Mouse (Mus musculus) stomach, embryonic 14.5 days (tissue): ENCODE data around the gene Cdkal1. TPM values are rescaled to one million over a fixed set of nuclear protein-coding genes. Genes with fewer than 3 reads are reported as not detected.

ENCODE experiments used
- ATAC-seq: fragments of 200-750 bp; cut with Nextera tagmentation; 2 replicates; pipeline ENCODE4 v1.8.0; 2017; ENCODE audit warnings: low read depth, moderate TSS enrichment; ENCODE audit not compliant: insufficient number of reproducible peaks, insufficient read depth, low FRiP score
- H3K27ac ChIP-seq: fragments of 300-500 bp; sonication (generic); 2 replicates; pipeline ENCODE4 v1.5.1; 2014; ENCODE audit warnings: mild to moderate bottlenecking, low read length, moderate library complexity, mixed read lengths
- H3K27me3 ChIP-seq: fragments of 300-500 bp; sonication (generic); 2 replicates; pipeline ENCODE4 v1.6.1; 2014; ENCODE audit warnings: low read length, control low read depth, mixed read lengths; ENCODE audit not compliant: control insufficient read depth, insufficient read depth
- H3K36me3 ChIP-seq: fragments of 300-500 bp; sonication (generic); 2 replicates; pipeline ENCODE4 v1.6.1; 2014; ENCODE audit warnings: mild to moderate bottlenecking, control low read depth, low read length, moderate library complexity, mixed read lengths; ENCODE audit not compliant: control insufficient read depth, insufficient read depth
- H3K4me1 ChIP-seq: fragments of 300-500 bp; sonication (generic); 2 replicates; pipeline ENCODE4 v1.6.1; 2014; ENCODE audit warnings: low read length, control low read depth, mixed read lengths; ENCODE audit not compliant: control insufficient read depth, insufficient read depth
- H3K4me2 ChIP-seq: fragments of 300-500 bp; sonication (generic); replicated peaks from 2 replicates; pipeline ENCODE4 v1.6.1; 2014; ENCODE audit warnings: low read depth, low read length, control low read depth
- H3K4me3 ChIP-seq: fragments of 300-500 bp; sonication (generic); 2 replicates; pipeline ENCODE4 v1.5.1; 2014; ENCODE audit warnings: low read depth, low read length, control low read depth
- H3K9ac ChIP-seq: fragments of 300-500 bp; sonication (generic); replicated peaks from 2 replicates; pipeline ENCODE4 v1.6.1; 2014; ENCODE audit warnings: low read depth, mild to moderate bottlenecking, control low read depth, low read length, moderate library complexity, mixed read lengths
- H3K9me3 ChIP-seq: fragments of 300-500 bp; sonication (generic); 2 replicates; pipeline ENCODE4 v1.6.1; 2016; ENCODE audit warnings: low read depth, low read length, control low read depth; ENCODE audit not compliant: control insufficient read depth
- WGBS: fragments of 180-500 bp; shearing (Covaris S2); extraction: QIAGEN DNeasy Blood & Tissue Kit; methylation state at CpG from one replicate; pipeline ENCODE4 v1.1.7; 2014; 5-methylcytosine and 5-hydroxymethylcytosine counted together
- polyA plus RNA-seq: library from polyadenylated mRNA; unstranded; fragments of >200 nt; fragmentation: Nextera tagmentation; extraction: Ambion mirVana; gene quantifications from 2 replicates; pipeline ENCODE4 v1.2.1, GENCODE M21; 2014

The Cdkal1 gene
- polyA plus RNA-seq, 1 experiment from 2014 or later, result 44.8 TPM

DNA sequence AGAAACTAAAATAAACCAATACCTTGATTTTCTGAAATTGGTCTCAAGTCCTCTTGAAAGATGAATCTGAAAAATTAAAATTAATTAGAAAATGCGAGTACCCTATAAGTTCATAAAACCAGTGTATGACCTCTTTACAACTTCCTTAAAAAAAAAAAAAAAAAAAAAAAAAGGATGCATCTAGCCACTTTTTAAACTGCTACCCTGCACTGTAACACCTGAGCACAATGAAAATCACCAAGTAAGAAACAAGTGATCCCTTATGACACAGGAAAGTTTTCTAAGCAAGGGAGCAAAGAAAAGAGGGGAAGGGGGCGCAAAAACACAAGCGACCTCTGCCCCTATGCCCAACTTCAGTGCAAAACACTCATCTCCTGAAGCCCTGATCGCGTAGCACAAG, 598 bp downstream of the Cdkal1 start:
- peak overlapping the region; percentile 83 for H3K27ac ChIP-seq
- peak overlapping the region; percentile 54 for H3K9ac ChIP-seq
- WGBS, result 0% methylated on average over 5 of the region's 5 CpGs
- H3K4me1 ChIP-seq, result peaks cover 5% of the 10 kb centered on the region; the same call in 1 of the 2 replicates
- H3K9me3 ChIP-seq, result no peaks in the 10 kb centered on the region
- ATAC-seq, result no peak
- H3K4me2 ChIP-seq, result peak overlapping the region; percentile 49
- peak overlapping the region; percentile 82 for H3K4me3 ChIP-seq
- H3K36me3 ChIP-seq, result peaks cover 7% of the 10 kb centered on the region
- H3K27me3 ChIP-seq, result no peaks in the 10 kb centered on the region

DNA sequence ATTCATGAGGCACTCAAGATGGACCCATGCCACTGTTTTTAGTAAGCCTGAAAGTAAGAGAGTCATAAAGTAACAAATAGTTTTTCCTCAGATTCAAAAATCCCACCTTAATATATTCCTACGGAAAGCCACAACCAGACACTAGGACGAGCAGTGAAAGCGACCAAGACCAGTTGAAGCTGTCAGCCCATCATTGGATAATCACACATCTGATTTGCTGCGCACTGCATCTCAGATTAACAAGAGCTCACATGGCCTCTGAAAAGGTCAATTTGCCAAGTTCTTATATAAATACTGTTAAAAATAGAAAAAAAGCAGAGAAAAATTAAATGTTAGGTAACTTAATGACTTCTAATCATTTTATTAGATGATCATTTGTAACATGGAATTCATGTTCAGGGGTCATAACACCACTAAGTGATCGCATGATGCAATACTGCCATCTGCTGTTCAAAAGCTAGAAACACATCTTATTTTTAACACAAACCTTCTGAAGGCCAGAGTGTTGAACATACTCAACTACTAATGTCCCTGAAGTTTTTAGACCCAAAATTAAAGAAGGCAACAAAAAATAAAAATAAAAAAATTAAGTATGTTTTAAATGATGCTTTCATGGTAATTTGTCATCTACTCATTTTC, 16.9 kb downstream of the Cdkal1 start:
- no peaks in the 10 kb centered on the region for H3K9me3 ChIP-seq
- H3K9ac ChIP-seq, result no peak overlapping the region
- WGBS, result 55% methylated on average over 5 of the region's 5 CpGs
- peaks cover 10% of the 10 kb centered on the region; the same call in 1 of the 2 replicates for H3K36me3 ChIP-seq
- H3K4me1 ChIP-seq, result no peaks in the 10 kb centered on the region
- H3K4me2 ChIP-seq, result no peak overlapping the region
- no peaks in the 10 kb centered on the region for H3K27me3 ChIP-seq
- H3K4me3 ChIP-seq, result no peak overlapping the region
- no peak overlapping the region for H3K27ac ChIP-seq
- no peak for ATAC-seq

DNA sequence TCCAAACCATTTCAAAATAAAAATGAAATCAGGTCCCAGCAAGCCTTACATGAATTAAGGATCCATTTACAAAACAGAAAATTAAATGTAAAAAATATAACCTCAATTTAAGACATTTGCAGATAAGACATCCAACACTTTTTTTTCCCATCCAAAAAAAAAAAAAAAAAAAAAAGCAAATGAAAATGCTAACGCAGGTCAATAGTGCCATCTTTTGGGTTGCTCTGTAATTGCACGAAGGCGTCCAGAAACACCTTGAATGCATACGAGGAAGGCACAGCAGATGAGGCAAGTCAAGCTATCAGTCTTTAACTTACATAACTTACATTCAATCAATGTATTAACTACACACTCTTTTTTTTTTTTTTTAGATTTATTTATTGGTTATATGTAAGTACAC, 20.3 kb downstream of the Cdkal1 start:
- WGBS, result 27% methylated on average over 4 of the region's 4 CpGs
- H3K4me1 ChIP-seq, result no peaks in the 10 kb centered on the region
- no peak overlapping the region for H3K4me2 ChIP-seq
- H3K27me3 ChIP-seq, result no peaks in the 10 kb centered on the region
- H3K36me3 ChIP-seq, result peaks cover 5% of the 10 kb centered on the region; the same call in 1 of the 2 replicates
- no peak for ATAC-seq
- H3K9ac ChIP-seq, result no peak overlapping the region
- H3K4me3 ChIP-seq, result no peak overlapping the region
- no peaks in the 10 kb centered on the region for H3K9me3 ChIP-seq
- H3K27ac ChIP-seq, result no peak overlapping the region

DNA sequence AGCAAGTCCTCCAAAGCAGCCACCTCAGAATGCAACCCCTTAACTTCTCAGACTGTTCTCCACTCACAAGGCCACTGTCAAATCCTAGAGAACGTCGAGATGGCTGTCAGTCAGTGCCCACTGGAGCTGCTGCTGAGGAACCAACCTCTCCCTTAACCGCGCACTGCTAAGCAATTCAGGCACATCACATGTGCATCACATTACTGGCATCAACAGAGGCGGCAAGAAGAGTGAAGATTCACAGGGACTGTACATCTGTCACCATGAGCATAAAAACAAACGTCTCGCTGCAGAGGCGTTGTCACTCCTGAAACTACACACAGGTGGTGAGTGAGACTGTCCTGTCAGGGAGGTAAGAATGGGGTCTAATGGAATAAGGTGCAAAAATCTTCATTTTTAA, 21.7 kb downstream of the Cdkal1 start:
- no peaks in the 10 kb centered on the region for H3K4me1 ChIP-seq
- peaks cover 5% of the 10 kb centered on the region; the same call in 1 of the 2 replicates for H3K36me3 ChIP-seq
- H3K9me3 ChIP-seq, result no peaks in the 10 kb centered on the region
- no peak overlapping the region for H3K4me2 ChIP-seq
- no peaks in the 10 kb centered on the region for H3K27me3 ChIP-seq
- H3K27ac ChIP-seq, result no peak overlapping the region
- H3K9ac ChIP-seq, result no peak overlapping the region
- no peak overlapping the region for H3K4me3 ChIP-seq
- WGBS, result 77% methylated on average over 8 of the region's 8 CpGs
- no peak for ATAC-seq

DNA sequence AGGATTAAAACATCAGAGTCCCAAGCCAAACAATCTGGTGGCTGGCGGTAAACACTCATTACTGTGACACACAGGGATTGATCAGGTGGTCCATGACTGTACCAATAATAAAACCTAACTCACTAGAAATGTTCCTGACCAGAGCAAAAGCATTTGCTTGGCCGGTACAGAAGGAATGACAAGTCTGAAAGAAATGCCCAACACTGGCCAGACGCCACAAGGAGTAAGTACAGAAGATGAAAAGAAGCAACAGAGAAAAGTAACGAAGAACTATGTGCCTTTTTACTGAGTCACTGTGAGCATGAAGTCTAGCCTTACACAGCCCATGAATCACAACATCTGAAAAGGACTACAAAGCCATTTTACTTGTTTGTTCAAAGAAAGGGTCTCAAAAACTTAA, 24.3 kb downstream of the Cdkal1 start:
- WGBS, result 73% methylated on average over 4 of the region's 4 CpGs
- Histone ChIP-seq H3K4me2 (no peak overlapping the region), H3K36me3 (no peaks in the 10 kb centered on the region; the same call in 1 of the 2 replicates), H3K27ac (no peak overlapping the region), H3K27me3 (no peaks in the 10 kb centered on the region), H3K4me1 (0 out of 2 replicates have a peak, but pooled peaks cover 4% of the 10 kb centered on the region), H3K9ac (no peak overlapping the region), H3K9me3 (no peaks in the 10 kb centered on the region), H3K4me3 (no peak overlapping the region)
- no peak for ATAC-seq

DNA sequence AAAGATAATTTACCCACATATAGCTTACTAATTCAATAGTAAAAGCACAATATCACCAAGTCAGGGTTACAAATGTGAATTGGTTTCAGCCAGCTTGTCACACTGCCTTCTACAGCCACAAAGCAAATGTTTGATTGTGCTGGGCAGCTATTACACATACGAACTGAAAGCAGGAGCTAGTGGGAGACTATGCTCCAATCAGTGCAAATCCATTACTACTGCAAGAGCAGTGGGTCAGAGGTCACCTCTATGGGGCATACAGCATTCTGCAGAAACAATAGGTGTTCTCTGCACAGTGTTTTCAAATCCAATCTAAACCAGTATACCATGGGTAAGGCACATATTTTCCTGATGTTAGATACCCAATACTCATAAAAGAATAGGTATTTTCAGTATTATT, 27.4 kb downstream of the Cdkal1 start:
- Histone ChIP-seq H3K27me3 (no peaks in the 10 kb centered on the region), H3K36me3 (no peaks in the 10 kb centered on the region), H3K9ac (no peak overlapping the region), H3K9me3 (no peaks in the 10 kb centered on the region), H3K4me3 (no peak overlapping the region), H3K4me1 (peaks cover 21% of the 10 kb centered on the region), H3K4me2 (no peak overlapping the region), H3K27ac (no peak overlapping the region)
- 59% methylated on average over 1 of the region's 1 CpGs for WGBS
- no peak for ATAC-seq

DNA sequence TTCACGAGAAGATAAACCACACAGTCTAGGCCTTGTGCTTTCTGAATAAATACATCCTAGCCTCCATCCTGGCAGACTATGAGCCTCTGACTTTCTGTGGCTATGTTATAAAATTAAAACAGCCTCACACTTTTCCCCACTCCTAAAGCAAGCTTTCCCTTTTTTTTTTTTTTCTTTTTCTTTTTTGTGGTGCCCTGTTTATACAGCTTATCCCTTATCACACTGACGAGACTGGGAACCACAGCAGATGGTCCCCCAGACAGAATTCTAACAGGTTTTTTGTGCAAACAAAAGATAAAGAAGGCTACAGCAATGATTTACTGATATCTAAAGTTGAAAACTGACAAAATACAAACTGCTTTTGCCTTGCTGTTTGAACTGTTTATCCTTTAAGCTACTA, 29.0 kb downstream of the Cdkal1 start:
- no peaks in the 10 kb centered on the region for H3K36me3 ChIP-seq
- ATAC-seq, result peak; percentile 38; the same call in 1 of the 2 replicates
- no peak overlapping the region for H3K9ac ChIP-seq
- WGBS, result 24% methylated on average over 2 of the region's 2 CpGs
- peaks cover 21% of the 10 kb centered on the region for H3K4me1 ChIP-seq
- no peaks in the 10 kb centered on the region for H3K9me3 ChIP-seq
- peak overlapping the region; percentile 58; the same call in 1 of the 2 replicates for H3K27ac ChIP-seq
- H3K4me2 ChIP-seq, result no peak overlapping the region
- no peaks in the 10 kb centered on the region for H3K27me3 ChIP-seq
- no peak overlapping the region for H3K4me3 ChIP-seq

DNA sequence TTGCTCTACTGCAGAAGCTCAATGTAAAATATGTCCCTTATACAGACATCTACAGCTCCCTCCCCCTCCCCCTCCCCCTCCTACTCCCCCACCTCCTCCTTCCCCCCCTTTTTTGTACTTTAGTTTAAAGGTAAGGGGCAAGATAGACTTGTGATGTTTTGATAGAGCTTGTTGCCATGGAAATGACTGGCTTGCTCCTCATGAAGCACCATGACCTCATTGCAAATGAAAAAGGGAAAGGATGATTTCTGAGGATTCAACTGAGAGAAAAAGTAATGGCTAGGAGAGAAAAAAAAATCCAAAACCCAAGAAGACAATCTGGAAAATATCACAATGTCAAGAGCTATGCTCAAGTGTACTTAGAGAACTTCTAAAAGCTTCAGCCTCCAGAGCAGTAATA, 29.4 kb downstream of the Cdkal1 start:
- H3K4me1 ChIP-seq, result peaks cover 21% of the 10 kb centered on the region
- H3K36me3 ChIP-seq, result no peaks in the 10 kb centered on the region
- no peaks in the 10 kb centered on the region for H3K9me3 ChIP-seq
- H3K9ac ChIP-seq, result no peak overlapping the region
- H3K4me3 ChIP-seq, result no peak overlapping the region
- no peaks in the 10 kb centered on the region for H3K27me3 ChIP-seq
- no peak for ATAC-seq
- no peak overlapping the region for H3K4me2 ChIP-seq
- H3K27ac ChIP-seq, result peak overlapping the region; percentile 58; the same call in 1 of the 2 replicates

DNA sequence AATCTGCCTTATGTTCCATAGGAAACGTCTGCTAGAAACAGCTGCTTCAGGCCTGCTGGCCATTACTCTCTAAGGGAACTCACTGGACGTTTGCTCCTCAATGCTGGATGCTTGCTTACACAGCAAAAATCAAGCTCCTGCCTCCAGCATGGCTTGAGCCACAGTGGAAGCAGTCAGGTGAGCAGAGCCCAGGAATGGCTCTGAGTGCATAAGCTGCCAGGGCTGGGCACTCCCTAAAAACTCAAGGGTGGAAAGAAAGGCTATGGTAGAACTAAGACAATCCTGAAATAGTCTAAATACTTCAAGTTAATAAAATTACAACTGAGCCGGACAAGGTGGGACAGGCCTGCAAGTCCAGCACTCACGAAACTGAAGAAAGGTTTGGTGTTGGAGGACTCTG, 30.7 kb downstream of the Cdkal1 start:
- ATAC-seq, result no peak
- no peaks in the 10 kb centered on the region for H3K9me3 ChIP-seq
- H3K27ac ChIP-seq, result 0 out of 2 replicates have a peak overlapping the region, but pooled peaks have one; percentile 21

More for the DNA sequence above, 30.7 kb downstream of the Cdkal1 start:
- no peaks in the 10 kb centered on the region for H3K27me3 ChIP-seq
- WGBS, result 59% methylated on average over 4 of the region's 4 CpGs
- no peak overlapping the region for H3K4me3 ChIP-seq
- no peak overlapping the region for H3K4me2 ChIP-seq
- H3K4me1 ChIP-seq, result peaks cover 21% of the 10 kb centered on the region
- H3K9ac ChIP-seq, result no peak overlapping the region
- H3K36me3 ChIP-seq, result no peaks in the 10 kb centered on the region
